Mouse (Mus musculus): ENCODE measurements around the gene Gm49354.
"Not testable (repeated sequence)": the region's sequence is repeated elsewhere in the genome, so short reads cannot be mapped to it uniquely, and the experiment has no call there.

The Gm49354 gene

DNA sequence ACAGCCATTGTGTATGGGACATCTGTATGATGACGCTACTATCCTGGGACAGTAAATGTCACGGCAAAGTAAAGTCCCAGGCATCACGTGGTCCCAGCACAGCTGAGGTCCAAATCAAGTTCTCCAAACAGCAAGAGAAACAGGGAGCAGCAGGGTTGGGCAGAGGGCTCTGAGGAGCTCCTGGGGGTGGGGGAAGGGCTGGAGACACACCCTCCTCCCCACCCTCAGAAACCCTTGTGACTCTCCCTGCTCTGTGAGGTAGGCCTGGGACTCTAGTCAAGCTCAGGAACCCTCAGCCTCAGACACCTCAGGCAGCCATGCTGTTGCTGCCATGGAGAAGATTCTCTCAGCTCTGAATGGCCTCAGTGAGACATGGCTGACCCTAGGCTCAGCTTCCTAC is 70.1 kb downstream of the Gm49354 start, which contains the start of gene Spata31d1b:
Gene Spata31d1b, plus strand, starts transcription at position 301 of the 400 bp plus-strand sequence.
- in situ Hi-C loops (cut with MboI), result not testable (repeated sequence)

DNA sequence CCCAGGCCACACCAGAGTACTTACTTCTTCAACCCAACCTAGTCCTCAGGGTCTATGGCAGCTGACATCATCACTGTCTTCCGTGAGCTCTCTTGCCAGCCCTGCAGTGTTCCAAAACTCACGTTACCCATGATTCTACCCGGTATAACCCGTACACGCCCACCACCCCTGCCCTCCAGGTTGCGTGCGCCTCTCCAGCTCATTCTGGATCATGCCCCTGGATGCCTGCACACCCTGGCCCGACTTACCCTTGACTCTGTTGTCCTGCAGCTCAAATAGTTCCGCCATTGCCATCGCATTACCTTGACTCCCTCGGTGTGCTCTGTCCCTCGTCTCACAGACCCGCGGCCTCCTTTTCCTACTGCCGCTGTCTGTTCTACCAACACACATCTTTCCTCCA is 71.8 kb downstream of the Gm49354 start, which contains the start of gene Spata31d1a:
Gene Spata31d1a, minus strand, starts transcription at position 101 of the 400 bp plus-strand sequence.
- in situ Hi-C loops (cut with MboI), result no loop called here

All from mature B cell (primary cell).